16 mouse cellular contexts compared by ENCODE assay signal in the genomic region with DNA sequence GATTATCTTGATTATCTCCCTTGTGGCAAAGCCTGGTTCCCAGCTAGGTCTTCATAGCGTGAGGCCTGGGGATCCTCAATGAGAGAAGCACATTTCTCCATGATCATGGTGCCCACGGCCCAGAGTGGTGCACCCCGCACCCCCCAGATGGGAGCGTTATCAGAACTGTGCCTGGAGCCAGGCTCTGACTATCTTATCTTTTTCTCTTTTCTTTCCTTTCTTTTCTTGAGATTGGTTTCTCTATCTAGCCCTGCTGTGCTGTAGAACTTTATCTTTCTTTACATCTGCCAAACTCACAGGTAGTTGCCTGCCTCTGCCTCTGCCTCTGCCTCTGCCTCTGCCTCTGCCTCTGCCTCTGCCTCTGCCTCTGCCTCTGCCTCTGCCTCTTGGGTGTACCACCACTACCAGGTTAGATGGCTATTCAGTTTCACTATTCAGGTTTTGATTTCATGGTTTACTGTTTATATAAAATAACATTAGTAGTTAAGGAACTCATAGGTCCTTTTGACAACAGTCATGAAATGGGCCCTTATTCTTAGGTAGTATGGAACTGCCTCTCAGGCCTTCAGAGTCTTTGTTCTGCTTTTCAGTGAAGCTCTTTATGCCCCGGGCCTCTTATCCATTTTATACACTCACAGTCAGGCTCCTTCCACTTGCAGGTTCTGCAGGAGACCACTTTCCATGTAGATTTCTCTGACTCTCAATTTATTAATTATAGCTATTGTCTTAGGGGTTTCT.
"Had no signal": no experiment of that assay in that cellular context is flagged by ENCODE, and none has a peak within 500 bp of the region (broad histone marks: within the 10 kb centered on the region; RNA-seq: fewer than 3 reads in every experiment).

No protein-coding gene starts in this region.

- H3K4me1 ChIP-seq: limb, embryonic 10.5 days; midbrain, embryonic 13.5 days had no signal

- H3K27ac ChIP-seq: layer of hippocampus, adult 2 months; left cerebral cortex, adult 2 months; limb, embryonic 10.5 days; midbrain, embryonic 13.5 days; neural tube, embryonic 12.5 days; stomach, postnatal 0 days had no signal

- H3K27me3 ChIP-seq: megakaryocyte, embryonic 14.5 days; midbrain, embryonic 13.5 days; neural tube, embryonic 12.5 days had no signal

- DNase-seq: kidney, adult 18-20 months; kidney, postnatal 10 days; kidney, postnatal 4 days; lung, adult 2 months; lung, postnatal 36 days; right cerebral cortex, postnatal 25 days; thymus, postnatal 4 days had no signal

- H3K9me3 ChIP-seq: limb, embryonic 10.5 days; megakaryocyte, embryonic 14.5 days; midbrain, embryonic 13.5 days; neural tube, embryonic 12.5 days had no signal

- H3K4me2 ChIP-seq: midbrain, embryonic 13.5 days; neural tube, embryonic 12.5 days had no signal

- ATAC-seq: lung, postnatal 0 days; midbrain, embryonic 13.5 days had no signal

- H3K9ac ChIP-seq: midbrain, embryonic 13.5 days; neural tube, embryonic 12.5 days had no signal

- H3K4me3 ChIP-seq: layer of hippocampus, adult 2 months; left cerebral cortex, adult 2 months; limb, embryonic 10.5 days; megakaryocyte, embryonic 14.5 days; midbrain, embryonic 13.5 days; myocyte; neural tube, embryonic 12.5 days had no signal
